In genomic region chr1:172221297-172222063, GRCm38 (mm10) we compare ENCODE assay signal across 10 mouse cellular contexts. TPM values are rescaled to one million over a fixed set of nuclear protein-coding genes. Genes with fewer than 3 reads are reported as not detected.
DNase-seq lines count a peak whose midpoint lies in the region; ATAC-seq and TF ChIP-seq lines count a peak whose summit lies in the region.
"Had no signal": no experiment of that assay in that cellular context is flagged by ENCODE, and none has a peak within 500 bp of the region (broad histone marks: within the 10 kb centered on the region; RNA-seq: fewer than 3 reads in every experiment).

No protein-coding gene starts in this region.

- no peak for TF ChIP-seq CTCF in heart, adult 2 months (IDR thresholded peaks at IDR 0.05)
- no peak for TF ChIP-seq CTCF in liver, postnatal 0 days (IDR thresholded peaks at IDR 0.05; ENCODE audit: low read depth)

- no peaks in the 10 kb centered on the region for H3K79me2 ChIP-seq in heart, adult 2 months (replicated peaks; ENCODE audit: control insufficient read depth, insufficient read depth, low read length)
- H3K79me2 ChIP-seq in myocyte (ENCODE audit: control insufficient read depth, insufficient read depth): no peaks in the 10 kb centered on the region

- H3K27me3 ChIP-seq in heart, adult 2 months (ENCODE audit: control insufficient read depth, insufficient read depth, low read length): no peaks in the 10 kb centered on the region
- no peaks in the 10 kb centered on the region for H3K27me3 ChIP-seq in liver, embryonic 13.5 days
- no peaks in the 10 kb centered on the region for H3K27me3 ChIP-seq in liver, postnatal 0 days (ENCODE audit: insufficient read depth, low read length)
- H3K27me3 ChIP-seq in myocyte (ENCODE audit: control insufficient read depth, insufficient read depth, insufficient read length): no peaks in the 10 kb centered on the region

- H3K4me3 ChIP-seq in heart, adult 2 months: no peak overlapping the region
- no peak overlapping the region for H3K4me3 ChIP-seq in liver, embryonic 13.5 days (replicated peaks)
- H3K4me3 ChIP-seq in liver, postnatal 0 days (ENCODE audit: low read depth, low read length): no peak overlapping the region
- H3K4me3 ChIP-seq in myocyte: no peak overlapping the region

- peaks cover 29% of the 10 kb centered on the region for H3K4me1 ChIP-seq in heart, adult 2 months (ENCODE audit: control insufficient read depth, insufficient read depth, low read length)
- peaks cover 9% of the 10 kb centered on the region for H3K4me1 ChIP-seq in liver, embryonic 13.5 days (replicated peaks)
- peaks cover 4% of the 10 kb centered on the region for H3K4me1 ChIP-seq in liver, postnatal 0 days (ENCODE audit: insufficient read depth)

- DNase-seq in heart, adult 2 months: no peak
- DNase-seq in heart, adult 18-20 months: no peak
- no peak for DNase-seq in liver, embryonic 13.5 days
- DNase-seq in liver, postnatal 0 days: no peak
- DNase-seq in forelimb bud, embryonic 11.5 days (ENCODE audit: low read depth, low spot score): peak; percentile 60
- DNase-seq in natural killer cell, adult 2 months (ENCODE audit: low spot score in 2 of 2): no peak
- no peak for DNase-seq in thymus, postnatal 14 days

- H3K4me2 ChIP-seq in liver, embryonic 13.5 days: no peak overlapping the region
- no peak overlapping the region for H3K4me2 ChIP-seq in liver, postnatal 0 days (ENCODE audit: low read depth, low read length)
- H3K4me2 ChIP-seq in myocyte (ENCODE audit: low read depth): peak overlapping the region; percentile 30

- no peak for TF ChIP-seq EP300 in heart, adult 2 months (IDR thresholded peaks at IDR 0.05; ENCODE audit: insufficient read depth, low read depth, low read length)
- no peak for TF ChIP-seq EP300 in liver, postnatal 0 days (IDR thresholded peaks at IDR 0.05; ENCODE audit: low read depth)

- WGBS in heart, adult 2 months: 68% methylated on average over 11 of the region's 11 CpGs
- 61% methylated on average over 11 of the region's 11 CpGs for WGBS in liver, embryonic 13.5 days (ENCODE audit: insufficient replicate concordance)
- WGBS in liver, postnatal 0 days (ENCODE audit: insufficient replicate concordance): 72% methylated on average over 11 of the region's 11 CpGs

- TF ChIP-seq POLR2A in heart, adult 2 months (IDR thresholded peaks at IDR 0.05; ENCODE audit: insufficient read depth, low read depth, low read length): no peak
- TF ChIP-seq POLR2A in myocyte (IDR thresholded peaks at IDR 0.05; ENCODE audit: insufficient read length, low read depth): no peak

- peaks cover 6% of the 10 kb centered on the region for H3K36me3 ChIP-seq in heart, adult 2 months (ENCODE audit: control insufficient read depth, insufficient read depth, low read length)
- no peaks in the 10 kb centered on the region for H3K36me3 ChIP-seq in liver, embryonic 13.5 days
- H3K36me3 ChIP-seq in liver, postnatal 0 days (replicated peaks; ENCODE audit: insufficient read depth, low read length): no peaks in the 10 kb centered on the region
- no peaks in the 10 kb centered on the region for H3K36me3 ChIP-seq in myocyte (ENCODE audit: control insufficient read depth, insufficient read depth)

- no peak overlapping the region for H3ac ChIP-seq in myocyte (ENCODE audit: control insufficient read depth, insufficient read length)

- intact Hi-C loops in heart, adult 2 months (cut with DNase I): loop anchor here (10.0 kb wide), 1 partner anchor 293 kb away; no protein-coding TSS in a partner anchor

- no peaks in the 10 kb centered on the region for H3K9me3 ChIP-seq in liver, embryonic 13.5 days (replicated peaks)
- H3K9me3 ChIP-seq in liver, postnatal 0 days (ENCODE audit: low read length): no peaks in the 10 kb centered on the region

- H3K9ac ChIP-seq in heart, adult 2 months (ENCODE audit: low read depth, low read length): no peak overlapping the region
- H3K9ac ChIP-seq in liver, embryonic 13.5 days: no peak overlapping the region
- no peak overlapping the region for H3K9ac ChIP-seq in liver, postnatal 0 days (replicated peaks)

- ATAC-seq in liver, embryonic 13.5 days (ENCODE audit: low read depth): no peak
- ATAC-seq in liver, postnatal 0 days: no peak

- peak overlapping the region; percentile 82 for H3K27ac ChIP-seq in heart, adult 2 months
- peak overlapping the region; percentile 43; the same call in 1 of the 2 replicates for H3K27ac ChIP-seq in liver, embryonic 13.5 days
- no peak overlapping the region for H3K27ac ChIP-seq in liver, postnatal 0 days (ENCODE audit: low read depth)

TF ChIP-seq in myocyte, 11 proteins besides CTCF, POLR2A, EP300 and RAD21:
- TF ChIP-seq MYOG (IDR thresholded peaks at IDR 0.05; ENCODE audit: control insufficient read depth in 1 of 3, insufficient read depth in 1 of 3, insufficient read length in 2 of 3, low read depth in 2 of 3): peak in 1 of 3 experiments; percentile 28
- TF ChIP-seq MYOD1 (IDR thresholded peaks at IDR 0.05; ENCODE audit: control insufficient read depth in 1 of 3, insufficient read length in 2 of 3, low read depth in 2 of 3): no peak
- no peak for TF ChIP-seq POLR2AphosphoS2 (IDR thresholded peaks at IDR 0.05; ENCODE audit: insufficient read length, low read depth)
TF ChIP-seq in myocyte: peak in this region for 1.

RNA-seq across cellular contexts. Expression of gene Casq1, which starts 1.8 kb away (rescaled TPM):
- total RNA-seq in heart, adult 2 months (2021): 1 to 10 TPM; 3.3 to 5.6 TPM
- 51.7 and 53.8 TPM in 2 replicates for polyA plus RNA-seq in heart, adult 2 months (2012; rRNA removed)
- total RNA-seq in heart, adult 18-20 months (2021): 1 to 10 TPM; 2.2 to 2.7 TPM
- 0.29 and 0.55 TPM in 2 replicates for polyA plus RNA-seq in liver, embryonic 13.5 days (2015; fragmentation: Nextera tagmentation; extraction: Ambion mirVana)
- polyA plus RNA-seq in liver, postnatal 0 days (2015; fragmentation: Nextera tagmentation; extraction: Ambion mirVana): 0.61 and 9.1 TPM in 2 replicates
- polyA plus RNA-seq in myocyte (2012; fragmentation: generic; extraction: Trizol): 73.1 TPM
- total RNA-seq: neutrophil, adult 5-6 weeks had no signal

RNA-seq across cellular contexts. Expression of gene Pea15a, which starts 14.9 kb away (rescaled TPM):
- 10 to 100 TPM; 52.2 to 69.8 TPM for total RNA-seq in heart, adult 2 months (2021)
- polyA plus RNA-seq in heart, adult 2 months (2012; rRNA removed): 56.8 and 101 TPM in 2 replicates
- total RNA-seq in heart, adult 18-20 months (2021): 10 to 100 TPM; 57.4 to 69.9 TPM
- polyA plus RNA-seq in liver, embryonic 13.5 days (2015; fragmentation: Nextera tagmentation; extraction: Ambion mirVana): 20.9 and 22.2 TPM in 2 replicates
- 14.1 and 14.5 TPM in 2 replicates for polyA plus RNA-seq in liver, postnatal 0 days (2015; fragmentation: Nextera tagmentation; extraction: Ambion mirVana)
- polyA plus RNA-seq in myocyte (2012; fragmentation: generic; extraction: Trizol): 120 TPM

RNA-seq across cellular contexts. Expression of gene Atp1a4, which starts 36.7 kb away (rescaled TPM):
- total RNA-seq in heart, adult 2 months (2021): not detected
- 0.10 and 0.35 TPM in 2 replicates for polyA plus RNA-seq in heart, adult 2 months (2012; rRNA removed)
- not detected for total RNA-seq in heart, adult 18-20 months (2021)
- polyA plus RNA-seq in liver, embryonic 13.5 days (2015; fragmentation: Nextera tagmentation; extraction: Ambion mirVana): 0.03 TPM in 1 of 2 replicates, not detected in the other
- polyA plus RNA-seq in liver, postnatal 0 days (2015; fragmentation: Nextera tagmentation; extraction: Ambion mirVana): 0.04 and 0.08 TPM in 2 replicates
- polyA plus RNA-seq in myocyte (2012; fragmentation: generic; extraction: Trizol): 0.06 TPM
- total RNA-seq: neutrophil, adult 5-6 weeks had no signal
- polyA plus RNA-seq: liver, embryonic 16.5 days had no signal

RNA-seq across cellular contexts. Expression of gene Igsf8, which starts 40.0 kb away (rescaled TPM):
- total RNA-seq in heart, adult 2 months (2021): 10 to 100 TPM; 10.9 to 13.5 TPM
- polyA plus RNA-seq in heart, adult 2 months (2012; rRNA removed): 25.9 and 39.9 TPM in 2 replicates
- 10 to 100 TPM in 1 of 2 experiments, 1 to 10 TPM in 1; 9.8 to 10.1 TPM for total RNA-seq in heart, adult 18-20 months (2021)
- polyA plus RNA-seq in liver, embryonic 13.5 days (2015; fragmentation: Nextera tagmentation; extraction: Ambion mirVana): 15.4 and 16.8 TPM in 2 replicates
- polyA plus RNA-seq in liver, postnatal 0 days (2015; fragmentation: Nextera tagmentation; extraction: Ambion mirVana): 12.8 and 13.1 TPM in 2 replicates
- 79.7 TPM for polyA plus RNA-seq in myocyte (2012; fragmentation: generic; extraction: Trizol)
